Comparison of ENCODE assay signal across 8 mouse cellular contexts in the genomic region with DNA sequence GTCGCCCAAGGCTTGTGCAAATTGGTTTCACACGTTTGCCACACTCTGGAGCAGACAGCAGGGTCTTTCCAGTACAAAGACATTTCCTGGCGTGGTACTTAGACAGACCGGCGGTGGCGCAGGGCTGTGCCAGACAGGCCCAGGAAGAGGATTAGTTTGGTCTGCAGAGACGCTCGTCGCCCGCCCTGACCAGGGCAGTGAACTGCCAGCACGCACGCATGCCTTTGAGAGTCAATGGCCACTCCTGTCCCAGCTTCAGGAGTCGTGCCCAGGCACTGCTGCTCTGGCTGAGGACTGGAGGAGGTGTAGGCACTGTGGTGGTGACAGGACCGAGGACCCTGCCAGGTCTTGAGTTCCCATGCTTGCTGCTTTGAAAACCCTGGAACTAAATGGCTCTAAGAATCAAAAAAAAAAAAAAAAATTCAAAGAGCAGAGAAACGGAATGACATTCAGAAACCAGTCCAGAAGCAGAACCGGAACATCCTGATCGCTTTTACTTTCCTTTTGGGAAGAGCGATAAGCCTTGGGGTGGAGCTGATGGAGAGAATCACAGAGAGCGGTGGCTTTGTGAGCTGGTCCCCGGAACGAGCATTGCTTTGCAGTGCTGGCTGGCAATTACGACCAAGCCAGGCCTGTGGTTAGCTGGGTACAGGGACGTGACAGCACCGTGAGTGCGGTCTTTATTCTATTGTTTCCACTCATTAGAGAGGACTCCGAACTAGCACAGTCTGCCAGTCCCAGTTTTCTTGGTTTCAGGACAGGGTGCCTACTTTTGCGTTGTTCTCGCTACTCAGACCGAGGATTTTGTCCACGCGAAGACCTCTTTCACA. TPM values are rescaled to one million over a fixed set of nuclear protein-coding genes. Genes with fewer than 3 reads are reported as not detected.
DNase-seq lines count a peak whose midpoint lies in the region; ATAC-seq and TF ChIP-seq lines count a peak whose summit lies in the region.

No protein-coding gene starts in this region.

- no peak for TF ChIP-seq CTCF in gastrocnemius, adult 2 months (IDR thresholded peaks at IDR 0.05)

- H3K4me2 ChIP-seq in hindbrain, embryonic 14.5 days (replicated peaks): peak overlapping the region; percentile 46

- H3K36me3 ChIP-seq in hindbrain, embryonic 14.5 days (replicated peaks; ENCODE audit: control insufficient read depth, insufficient read depth): no peaks in the 10 kb centered on the region
- no peaks in the 10 kb centered on the region for H3K36me3 ChIP-seq in limb, embryonic 10.5 days

- H3K27ac ChIP-seq in gastrocnemius, adult 2 months: peak overlapping the region; percentile 68
- H3K27ac ChIP-seq in hindbrain, embryonic 14.5 days: 0 out of 2 replicates have a peak overlapping the region, but pooled peaks have one; percentile 14
- peak overlapping the region; percentile 72 for H3K27ac ChIP-seq in limb, embryonic 10.5 days

- intact Hi-C loops in gastrocnemius, adult 2 months (cut with DNase I): no loop called here

- DNase-seq in frontal cortex, postnatal 25 days (ENCODE audit: low spot score in 2 of 2): no peak
- DNase-seq in cerebellum, postnatal 14 days: peak; percentile 63 to 65
- DNase-seq in gastrocnemius, adult 2 months: peak; percentile 58
- DNase-seq in hindbrain, embryonic 14.5 days (ENCODE audit: low spot score): peak; percentile 37
- peak; percentile 47 for DNase-seq in limb, embryonic 10.5 days (ENCODE audit: low spot score)
- DNase-seq in spleen, postnatal 10 days (ENCODE audit: low spot score in 2 of 2): peak; percentile 8 to 34

- H3K9ac ChIP-seq in hindbrain, embryonic 14.5 days: peak overlapping the region; percentile 34

- 29% methylated on average over 31 of the region's 31 CpGs for WGBS in hindbrain, embryonic 14.5 days
- 23% methylated on average over 31 of the region's 31 CpGs for WGBS in limb, embryonic 10.5 days

- H3K4me3 ChIP-seq in gastrocnemius, adult 2 months: peak overlapping the region; percentile 70
- peak overlapping the region; percentile 18 for H3K4me3 ChIP-seq in hindbrain, embryonic 14.5 days (replicated peaks; ENCODE audit: low read length)
- H3K4me3 ChIP-seq in limb, embryonic 10.5 days: peak overlapping the region; percentile 45

- H3K4me1 ChIP-seq in hindbrain, embryonic 14.5 days (replicated peaks; ENCODE audit: control insufficient read depth, insufficient read depth, low read length): 0 out of 2 replicates have a peak, but pooled peaks cover 4% of the 10 kb centered on the region
- H3K4me1 ChIP-seq in limb, embryonic 10.5 days: peaks cover 4% of the 10 kb centered on the region; the same call in 1 of the 2 replicates

- H3K27me3 ChIP-seq in hindbrain, embryonic 14.5 days (ENCODE audit: control insufficient read depth, insufficient read depth, low read length): no peaks in the 10 kb centered on the region
- H3K27me3 ChIP-seq in limb, embryonic 10.5 days (ENCODE audit: low read depth, poor library complexity, severe bottlenecking): peaks cover 27% of the 10 kb centered on the region

- peak; percentile 94 for ATAC-seq in frontal cortex, adult (ENCODE audit: low TSS enrichment)
- ATAC-seq in hindbrain, embryonic 14.5 days (ENCODE audit: low FRiP score): peak; percentile 88
- ATAC-seq in megakaryocyte-erythroid progenitor cell, adult 5-6 weeks (replicated peaks; ENCODE audit: low FRiP score, low TSS enrichment, poor library complexity, severe bottlenecking): peak; percentile 78

- no peaks in the 10 kb centered on the region for H3K9me3 ChIP-seq in hindbrain, embryonic 14.5 days (ENCODE audit: control insufficient read depth, low read length)
- no peaks in the 10 kb centered on the region for H3K9me3 ChIP-seq in limb, embryonic 10.5 days (replicated peaks)

RNA-seq across cellular contexts. Expression of a gene that starts 19.7 kb away (rescaled TPM):
- total RNA-seq in gastrocnemius, adult 2 months (2021): 1 to 10 TPM in 1 of 2 experiments, under 1 TPM in 1; 0.61 to 1.3 TPM
- 1.7 and 2.0 TPM in 2 replicates for polyA plus RNA-seq in hindbrain, embryonic 14.5 days (2014; fragmentation: Nextera tagmentation; extraction: Ambion mirVana)
- polyA plus RNA-seq in limb, embryonic 10.5 days (2016; fragmentation: Nextera tagmentation; extraction: Ambion mirVana): 4.8 and 5.1 TPM in 2 replicates
- total RNA-seq in megakaryocyte-erythroid progenitor cell, adult 5-6 weeks (2014; fragmentation: Nextera tagmentation): 0.28 TPM in 1 of 2 replicates, not detected in the other
- total RNA-seq in megakaryocyte-erythroid progenitor cell, adult 5-6 weeks (2017): 0.27 TPM in 1 of 2 replicates, not detected in the other

RNA-seq across cellular contexts. Expression of a gene that starts 54.1 kb away (rescaled TPM):
- total RNA-seq in gastrocnemius, adult 2 months (2021): under 1 TPM; 0.59 to 0.89 TPM
- polyA plus RNA-seq in hindbrain, embryonic 14.5 days (2014; fragmentation: Nextera tagmentation; extraction: Ambion mirVana): 0.35 and 0.70 TPM in 2 replicates
- 0.43 and 2.6 TPM in 2 replicates for polyA plus RNA-seq in limb, embryonic 10.5 days (2016; fragmentation: Nextera tagmentation; extraction: Ambion mirVana)
- 3.6 TPM in 1 of 2 replicates, not detected in the other for total RNA-seq in megakaryocyte-erythroid progenitor cell, adult 5-6 weeks (2014; fragmentation: Nextera tagmentation)
- 0.47 TPM in 1 of 2 replicates, not detected in the other for total RNA-seq in megakaryocyte-erythroid progenitor cell, adult 5-6 weeks (2017)

Comparison
In these comparisons a context has a peak if more than half of its experiments do, and no peak if none do; other contexts are left out.
1. DNase-seq: peak in cerebellum, postnatal 14 days (2 of 2), gastrocnemius, adult 2 months (single experiment), hindbrain, embryonic 14.5 days (single experiment), limb, embryonic 10.5 days (single experiment) and spleen, postnatal 10 days (2 of 2); none in frontal cortex, postnatal 25 days (0 of 2).
2. H3K27ac ChIP-seq: peak in every context shown above with its lines; median percentile 72 in limb, embryonic 10.5 days; 68 in gastrocnemius, adult 2 months; 14 in hindbrain, embryonic 14.5 days.
3. H3K4me3 ChIP-seq: peak in every context shown above with its lines; median percentile 70 in gastrocnemius, adult 2 months; 45 in limb, embryonic 10.5 days; 18 in hindbrain, embryonic 14.5 days.
4. Peak in every context shown above with its lines, with median percentiles within 50 percentile points of each other: ATAC-seq.